Mouse (Mus musculus) v-Abl transformed pro-B cells (cell line): ENCODE data around the gene Klrb1b.

Experiments
- in situ Hi-C, 2 experiments: fragments of 400-800 bp; cut with MboI; formaldehyde crosslinking; loops; one replicate each; pipeline ENCODE4 v1.15.1; 2025; ENCODE audit not compliant: unreplicated experiment in 2 of 2

The Klrb1b gene

DNA sequence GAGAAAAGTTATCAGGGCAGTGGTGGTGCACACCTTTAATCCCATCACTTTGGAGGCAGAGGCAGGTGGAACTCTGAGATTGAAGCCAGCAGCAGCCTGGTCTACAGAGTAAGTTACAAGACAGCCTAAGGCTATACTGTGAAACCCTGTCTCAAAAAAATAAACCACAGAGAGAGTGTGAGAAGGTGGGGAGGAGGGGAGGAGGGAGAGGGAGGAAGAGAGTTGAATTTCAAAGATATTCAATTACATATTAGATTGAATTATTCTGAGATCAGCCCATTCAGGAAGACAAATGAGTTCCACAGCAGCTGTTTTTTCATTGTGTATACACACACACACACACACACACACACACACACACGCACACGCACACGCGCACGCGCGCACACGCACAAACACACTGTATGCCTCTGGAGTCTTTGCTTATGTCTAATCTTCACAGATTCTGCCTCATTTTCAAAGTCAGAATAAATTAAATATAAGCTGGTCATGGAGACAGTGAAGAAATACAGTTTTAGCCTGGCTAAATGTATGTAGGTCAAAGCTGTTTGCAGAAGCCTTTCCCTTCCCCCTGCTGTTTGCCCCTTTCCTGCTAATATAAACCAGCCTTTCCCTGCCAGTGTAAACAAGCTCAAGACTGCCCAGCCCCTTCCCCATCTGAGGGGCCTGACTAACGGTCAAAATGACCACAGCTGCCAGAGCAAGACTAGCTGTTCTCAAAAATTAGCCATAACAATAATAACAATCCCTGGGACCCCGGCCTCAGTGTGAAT lies 56.5 kb downstream of the Klrb1b start:
- in situ Hi-C loops, result loop anchor here (5.0 to 10.0 kb wide), 4 partner anchors 33 to 488 kb away; partner anchors contain the start of gene Fkbp4 (in 1 of the 2)

- in situ Hi-C loops, result loop anchor here (5.0 to 10.0 kb wide), 4 partner anchors 34 to 489 kb away; partner anchors contain the start of gene Fkbp4 (in 1 of the 2)
These were observed 58.1 kb downstream of the Klrb1b start for GRCm38 (mm10) chr6:128768047-128768446.

DNA sequence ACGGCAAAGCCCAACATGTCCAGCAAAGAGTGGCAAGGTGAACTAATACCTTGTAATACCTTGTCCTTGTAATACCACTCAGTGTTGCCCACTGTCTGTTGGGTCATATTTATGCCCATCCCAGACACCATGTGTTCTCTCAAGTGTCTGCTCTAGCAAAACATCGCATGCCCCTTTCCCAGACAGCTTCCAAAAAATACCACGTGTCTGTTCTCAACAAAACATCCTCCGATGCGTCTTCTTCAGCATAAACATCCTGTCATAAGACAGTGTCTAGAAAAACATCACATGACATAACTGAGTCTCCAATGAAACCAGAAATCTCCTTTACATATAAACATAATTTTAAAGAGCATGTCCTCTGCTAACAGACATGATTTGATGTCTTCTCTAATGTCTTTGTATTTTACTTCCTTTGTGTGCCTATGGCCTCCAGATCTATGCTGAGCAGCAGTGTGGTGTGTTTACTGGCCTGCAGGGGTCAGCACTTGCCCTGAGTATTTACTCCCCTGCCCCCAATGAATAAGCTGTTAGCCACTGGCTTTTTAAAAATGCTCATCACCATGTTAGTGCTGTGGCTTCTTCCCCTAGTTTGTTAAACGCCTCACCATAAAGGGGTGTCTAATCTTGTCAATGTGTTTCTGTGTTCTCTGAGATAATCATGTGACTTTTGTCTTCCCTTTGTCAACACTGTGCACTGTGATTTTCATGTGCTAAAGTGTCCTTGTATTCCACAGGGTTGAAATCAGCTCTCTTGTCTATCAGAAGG lies 59.5 kb downstream of the Klrb1b start:
- in situ Hi-C loops, result loop anchor here (5.0 to 10.0 kb wide), 4 partner anchors 36 to 491 kb away; partner anchors contain the start of gene Fkbp4 (in 1 of the 2)

DNA sequence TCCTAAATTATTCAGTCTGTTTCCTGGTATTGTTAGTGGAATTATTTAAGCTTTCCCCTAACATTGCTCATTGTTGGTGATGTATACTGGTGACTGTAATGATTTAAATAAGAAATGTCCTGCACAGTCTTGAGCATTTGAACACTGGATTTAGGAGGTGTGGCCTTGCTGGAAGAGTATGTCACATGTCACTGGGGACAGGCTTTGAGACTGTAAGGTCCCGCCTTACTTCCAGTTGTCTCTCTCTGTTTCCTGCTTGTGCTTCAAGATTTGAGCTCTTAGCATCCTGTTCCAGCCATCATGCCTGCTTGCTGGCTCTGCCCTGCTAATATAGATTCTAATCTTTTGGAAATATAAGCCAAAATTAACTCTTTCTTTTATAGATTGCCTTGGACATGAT lies 60.9 kb downstream of the Klrb1b start:
- in situ Hi-C loops, result loop anchor here (5.0 to 10.0 kb wide), 4 partner anchors 37 to 492 kb away; partner anchors contain the start of gene Fkbp4 (in 1 of the 2)

DNA sequence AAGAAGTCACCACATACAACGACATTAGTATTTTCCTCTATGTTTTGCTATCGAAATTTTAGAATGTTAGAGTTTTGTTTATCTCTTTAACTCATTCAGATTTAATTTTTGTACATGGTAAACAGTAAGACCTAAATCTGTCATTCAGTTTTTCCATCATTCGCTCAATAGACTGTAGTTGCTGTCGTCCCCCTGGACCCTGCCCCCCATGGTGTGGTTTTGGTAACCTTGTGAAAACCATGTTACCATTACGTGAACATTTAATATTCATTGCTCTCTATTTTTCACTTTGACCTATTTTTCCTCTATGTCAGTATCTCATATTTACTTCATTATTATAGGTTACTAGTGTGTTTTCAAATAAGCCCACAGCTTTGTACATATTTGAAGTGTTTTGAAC lies 61.5 kb downstream of the Klrb1b start:
- in situ Hi-C loops, result loop anchor here (5.0 to 10.0 kb wide), 2 partner anchors 162 to 330 kb away; partner anchors contain the start of gene Fkbp4 (in 1 of the 2)

DNA sequence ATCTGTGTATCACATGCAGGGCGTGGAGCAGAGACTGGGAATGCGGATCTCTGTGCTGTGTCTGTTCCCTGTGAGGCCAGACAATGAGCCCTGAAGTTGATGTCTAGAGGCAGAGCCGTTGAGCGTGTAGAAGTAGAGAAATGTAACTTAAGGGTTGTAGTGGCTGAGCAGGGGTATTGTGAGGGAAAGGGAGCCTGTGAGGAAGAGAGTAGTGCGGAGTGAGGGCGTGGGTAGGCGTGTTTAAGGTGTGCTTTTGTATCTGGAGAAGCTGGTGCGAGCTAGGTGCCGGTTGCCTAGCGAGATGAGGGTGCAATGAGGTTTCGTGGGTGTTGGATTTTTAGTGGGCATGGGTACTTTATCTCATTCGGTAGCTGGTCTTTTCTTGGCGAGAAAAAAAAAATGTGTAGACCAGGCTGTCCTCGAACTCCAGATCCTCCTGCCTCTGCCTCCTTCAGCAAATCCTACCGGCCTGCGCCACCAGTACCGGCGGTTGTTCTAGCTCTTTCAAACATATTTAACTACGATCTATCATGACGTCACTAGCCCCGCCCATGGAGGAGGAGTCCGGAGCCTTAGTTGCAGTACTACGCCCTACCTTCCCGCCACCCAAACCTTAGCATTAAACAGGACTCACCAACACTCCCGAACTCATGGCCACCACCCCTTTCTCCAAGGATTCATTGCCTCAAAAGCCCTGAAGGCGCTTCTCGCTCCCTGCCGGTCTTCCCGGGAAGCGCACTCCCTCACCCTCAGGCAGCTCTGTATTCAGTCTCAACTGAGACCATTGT lies 62.2 kb downstream of the Klrb1b start:
- in situ Hi-C loops, result loop anchor here (5.0 to 10.0 kb wide), 2 partner anchors 162 to 329 kb away; partner anchors contain the start of gene Fkbp4 (in 1 of the 2)
